Mouse (Mus musculus) heart, embryonic 12.5 days (tissue): ENCODE results near the gene S100a4. TPM values are rescaled to one million over a fixed set of nuclear protein-coding genes. Genes with fewer than 3 reads are reported as not detected.

Experiments used
- ATAC-seq: fragments of 200-750 bp; cut with Nextera tagmentation; 2 replicates; pipeline ENCODE4 v1.8.0; 2017; ENCODE audit warnings: moderate TSS enrichment, moderate library complexity; ENCODE audit not compliant: insufficient number of reproducible peaks, low FRiP score
- H3K27ac ChIP-seq: fragments of 300-500 bp; sonication (generic); 2 replicates; pipeline ENCODE4 v1.5.1; 2016; ENCODE audit warnings: mild to moderate bottlenecking, moderate library complexity; ENCODE audit not compliant: poor library complexity, severe bottlenecking
- H3K27me3 ChIP-seq: fragments of 300-500 bp; sonication (generic); replicated peaks from 2 replicates; pipeline ENCODE4 v1.6.1; 2016; ENCODE audit warnings: mild to moderate bottlenecking, moderate library complexity
- H3K36me3 ChIP-seq: fragments of 300-500 bp; sonication (generic); 2 replicates; pipeline ENCODE4 v1.6.1; 2016; ENCODE audit warnings: mild to moderate bottlenecking, moderate library complexity
- H3K4me1 ChIP-seq: fragments of 300-500 bp; sonication (generic); replicated peaks from 2 replicates; pipeline ENCODE4 v1.6.1; 2016; ENCODE audit warnings: mild to moderate bottlenecking
- H3K4me2 ChIP-seq: fragments of 300-500 bp; sonication (generic); 2 replicates; pipeline ENCODE4 v1.6.1; 2016; ENCODE audit warnings: mild to moderate bottlenecking, moderate library complexity
- H3K4me3 ChIP-seq: fragments of 300-500 bp; sonication (generic); 2 replicates; pipeline ENCODE4 v1.5.1; 2016; ENCODE audit warnings: mild to moderate bottlenecking
- H3K9ac ChIP-seq: fragments of 300-500 bp; sonication (generic); 2 replicates; pipeline ENCODE4 v1.6.1; 2016; ENCODE audit warnings: mild to moderate bottlenecking, moderate library complexity
- H3K9me3 ChIP-seq: fragments of 300-500 bp; sonication (generic); replicated peaks from 2 replicates; pipeline ENCODE4 v1.6.1; 2016; ENCODE audit warnings: mild to moderate bottlenecking, moderate library complexity
- WGBS: fragments of 180-500 bp; shearing (Covaris S2); methylation state at CpG from one replicate; pipeline ENCODE4 v1.1.7; 2016; 5-methylcytosine and 5-hydroxymethylcytosine counted together
- polyA plus RNA-seq: library from polyadenylated mRNA; unstranded; fragments of >200 nt; fragmentation: Nextera tagmentation; extraction: Ambion mirVana; gene quantifications from 2 replicates; pipeline ENCODE4 v1.2.1, GENCODE M21; 2016

S100a4 gene
- polyA plus RNA-seq, 1 experiment from 2014 or later, result 2.1 TPM

DNA sequence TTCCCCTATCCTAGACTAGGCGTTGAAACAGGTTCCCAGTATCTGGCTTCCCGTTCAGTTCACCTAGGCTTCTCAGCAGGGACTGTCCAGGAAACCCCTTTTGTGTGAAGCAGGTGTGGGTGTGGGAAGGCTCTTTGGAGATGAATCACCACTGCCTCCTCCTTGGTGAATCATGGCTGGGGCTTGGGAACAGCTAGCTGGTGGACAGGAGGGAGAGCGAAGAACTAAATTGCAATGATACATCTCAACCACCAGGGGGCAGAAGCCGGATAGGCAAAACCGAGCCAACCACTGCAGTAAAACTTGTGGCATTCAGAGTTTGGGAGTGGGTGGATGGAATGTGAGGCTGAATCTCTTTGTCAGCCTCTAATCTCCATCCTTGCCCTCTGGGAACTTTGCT is 18.0 kb upstream of the S100a4 start:
- Histone ChIP-seq H3K9me3 (no peaks in the 10 kb centered on the region), H3K9ac (no peak overlapping the region), H3K27ac (no peak overlapping the region), H3K36me3 (no peaks in the 10 kb centered on the region), H3K27me3 (no peaks in the 10 kb centered on the region), H3K4me3 (no peak overlapping the region), H3K4me1 (peaks cover 26% of the 10 kb centered on the region), H3K4me2 (no peak overlapping the region)
- no peak for ATAC-seq
- WGBS, result 29% methylated on average over 5 of the region's 5 CpGs

GRCm38 (mm10) chr3:90586016-90586643 is 17.4 kb upstream of the S100a4 start:
- no peak overlapping the region for H3K4me3 ChIP-seq
- H3K9ac ChIP-seq, result no peak overlapping the region
- no peaks in the 10 kb centered on the region for H3K36me3 ChIP-seq
- no peaks in the 10 kb centered on the region for H3K27me3 ChIP-seq
- ATAC-seq, result no peak
- WGBS, result 81% methylated on average over 15 of the region's 15 CpGs
- H3K4me2 ChIP-seq, result no peak overlapping the region
- no peak overlapping the region for H3K27ac ChIP-seq
- H3K4me1 ChIP-seq, result peaks cover 26% of the 10 kb centered on the region
- H3K9me3 ChIP-seq, result no peaks in the 10 kb centered on the region

DNA sequence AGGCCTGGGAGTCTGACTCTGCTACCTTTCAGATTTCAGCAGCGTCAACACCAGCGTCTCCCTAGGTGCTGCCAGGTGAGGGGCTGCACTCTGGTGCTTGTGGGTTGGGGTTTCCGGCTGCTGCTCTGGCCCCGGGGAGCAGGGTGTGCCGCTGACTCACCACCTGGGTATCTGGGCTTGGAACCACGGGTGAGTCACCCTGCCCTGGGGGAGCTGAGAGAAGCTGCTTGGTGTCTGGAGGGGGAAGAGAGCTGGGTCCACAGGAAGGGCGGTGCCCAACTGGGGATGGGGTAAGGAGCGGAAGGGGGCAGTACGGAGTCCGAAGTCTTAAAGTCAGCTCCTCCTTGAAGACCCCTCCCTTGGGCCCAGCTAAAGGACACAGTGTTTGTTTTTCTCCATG is 16.7 kb upstream of the S100a4 start:
- H3K36me3 ChIP-seq, result no peaks in the 10 kb centered on the region
- ATAC-seq, result no peak
- peaks cover 26% of the 10 kb centered on the region for H3K4me1 ChIP-seq
- H3K9me3 ChIP-seq, result no peaks in the 10 kb centered on the region
- no peak overlapping the region for H3K4me3 ChIP-seq
- H3K9ac ChIP-seq, result no peak overlapping the region
- 41% methylated on average over 10 of the region's 10 CpGs for WGBS
- no peak overlapping the region; the same call in 1 of the 2 replicates for H3K27ac ChIP-seq
- H3K4me2 ChIP-seq, result no peak overlapping the region
- no peaks in the 10 kb centered on the region for H3K27me3 ChIP-seq

GRCm38 (mm10) chr3:90587361-90588101 is 16.0 kb upstream of the S100a4 start:
- H3K4me2 ChIP-seq, result no peak overlapping the region
- no peak overlapping the region for H3K27ac ChIP-seq
- H3K4me1 ChIP-seq, result peaks cover 26% of the 10 kb centered on the region
- no peaks in the 10 kb centered on the region for H3K9me3 ChIP-seq
- no peak for ATAC-seq
- H3K27me3 ChIP-seq, result no peaks in the 10 kb centered on the region
- no peak overlapping the region for H3K4me3 ChIP-seq
- H3K36me3 ChIP-seq, result no peaks in the 10 kb centered on the region
- 79% methylated on average over 14 of the region's 14 CpGs for WGBS
- no peak overlapping the region for H3K9ac ChIP-seq

- Histone ChIP-seq H3K36me3 (no peaks in the 10 kb centered on the region), H3K27me3 (no peaks in the 10 kb centered on the region), H3K27ac (no peak overlapping the region), H3K4me1 (peaks cover 15% of the 10 kb centered on the region), H3K9me3 (0 out of 2 replicates have a peak, but pooled peaks cover 8% of the 10 kb centered on the region), H3K4me2 (no peak overlapping the region), H3K9ac (no peak overlapping the region), H3K4me3 (no peak overlapping the region)
- no peak for ATAC-seq
- WGBS, result 64% methylated on average over 6 of the region's 6 CpGs
Measured at GRCm38 (mm10) chr3:90589390-90589789, 14.2 kb upstream of the S100a4 start.

- Histone ChIP-seq H3K4me2 (no peak within 1 kb of the TSS), H3K27ac (no peak within 1 kb of the TSS), H3K4me1 (peaks cover 14% of the 10 kb centered on the region), H3K9me3 (0 out of 2 replicates have a peak, but pooled peaks cover 8% of the 10 kb centered on the region), H3K36me3 (no peaks in the 10 kb centered on the region), H3K4me3 (no peak within 1 kb of the TSS), H3K27me3 (no peaks in the 10 kb centered on the region), H3K9ac (no peak within 1 kb of the TSS)
- no peak for ATAC-seq
- WGBS, result 76% methylated on average over 8 of the region's 8 CpGs
Measured at GRCm38 (mm10) chr3:90589947-90590346, 13.6 kb upstream of the S100a4 start, which contains the start of gene S100a2. Gene S100a2 (plus strand): TSS chr3:90590247.

DNA sequence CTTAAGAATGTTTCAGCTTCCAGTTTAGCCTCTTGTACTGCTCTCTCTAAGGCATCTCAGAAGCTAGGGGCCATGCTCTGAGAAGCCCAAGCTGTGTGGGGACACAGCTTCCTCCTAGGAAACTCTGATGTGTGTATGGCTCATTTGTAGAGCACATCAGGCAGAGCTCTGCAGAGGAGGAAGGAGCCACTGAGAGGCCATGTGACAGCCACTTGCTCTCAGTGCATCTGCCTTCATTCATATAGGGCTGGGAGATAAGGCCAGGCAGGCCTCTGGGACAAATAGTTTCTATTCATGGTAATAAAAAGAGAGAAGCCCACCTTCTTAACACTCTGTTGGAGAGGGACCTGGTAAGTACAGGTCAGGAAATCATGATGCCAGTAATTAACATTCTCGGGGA is 9.1 kb upstream of the S100a4 start:
- ATAC-seq, result no peak
- Histone ChIP-seq H3K36me3 (no peaks in the 10 kb centered on the region), H3K27ac (no peak overlapping the region), H3K4me3 (no peak overlapping the region), H3K27me3 (no peaks in the 10 kb centered on the region), H3K4me1 (0 out of 2 replicates have a peak, but pooled peaks cover 3% of the 10 kb centered on the region), H3K4me2 (no peak overlapping the region), H3K9me3 (peaks cover 8% of the 10 kb centered on the region; the same call in 1 of the 2 replicates), H3K9ac (no peak overlapping the region)
- 64% methylated on average over 1 of the region's 1 CpGs for WGBS

- Histone ChIP-seq H3K4me1 (peaks cover 3% of the 10 kb centered on the region; the same call in 1 of the 2 replicates), H3K27ac (no peak overlapping the region), H3K36me3 (no peaks in the 10 kb centered on the region), H3K9ac (no peak overlapping the region), H3K27me3 (no peaks in the 10 kb centered on the region), H3K4me2 (no peak overlapping the region), H3K9me3 (peaks cover 8% of the 10 kb centered on the region; the same call in 1 of the 2 replicates), H3K4me3 (no peak overlapping the region)
- 59% methylated on average over 5 of the region's 5 CpGs for WGBS
- no peak for ATAC-seq
Measured at GRCm38 (mm10) chr3:90595556-90595955, 8.0 kb upstream of the S100a4 start.

DNA sequence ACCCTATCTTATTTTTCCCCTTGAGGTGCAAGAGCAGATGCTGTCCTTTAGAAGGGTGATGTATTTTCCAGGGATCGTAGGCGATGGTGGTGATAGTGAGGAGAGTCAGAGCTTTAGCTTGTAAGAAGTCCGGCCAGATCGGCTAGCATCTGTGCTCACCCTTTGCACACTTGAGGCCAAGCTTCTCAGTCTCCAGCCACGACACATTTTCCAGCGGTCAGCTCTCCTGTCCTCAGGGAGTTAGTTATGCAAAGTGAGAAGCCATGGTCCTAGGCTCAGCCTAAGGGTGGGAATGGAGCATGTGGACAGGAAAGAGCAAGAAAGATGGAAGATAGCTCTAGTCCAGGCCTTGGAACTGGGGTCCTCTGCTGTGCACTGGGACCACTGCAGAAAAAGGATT is 6.8 kb upstream of the S100a4 start:
- WGBS, result 89% methylated on average over 6 of the region's 6 CpGs
- Histone ChIP-seq H3K4me3 (no peak overlapping the region), H3K9me3 (peaks cover 8% of the 10 kb centered on the region; the same call in 1 of the 2 replicates), H3K4me1 (peaks cover 9% of the 10 kb centered on the region; the same call in 1 of the 2 replicates), H3K9ac (no peak overlapping the region), H3K4me2 (no peak overlapping the region), H3K27me3 (no peaks in the 10 kb centered on the region), H3K27ac (no peak overlapping the region), H3K36me3 (no peaks in the 10 kb centered on the region)
- no peak for ATAC-seq

DNA sequence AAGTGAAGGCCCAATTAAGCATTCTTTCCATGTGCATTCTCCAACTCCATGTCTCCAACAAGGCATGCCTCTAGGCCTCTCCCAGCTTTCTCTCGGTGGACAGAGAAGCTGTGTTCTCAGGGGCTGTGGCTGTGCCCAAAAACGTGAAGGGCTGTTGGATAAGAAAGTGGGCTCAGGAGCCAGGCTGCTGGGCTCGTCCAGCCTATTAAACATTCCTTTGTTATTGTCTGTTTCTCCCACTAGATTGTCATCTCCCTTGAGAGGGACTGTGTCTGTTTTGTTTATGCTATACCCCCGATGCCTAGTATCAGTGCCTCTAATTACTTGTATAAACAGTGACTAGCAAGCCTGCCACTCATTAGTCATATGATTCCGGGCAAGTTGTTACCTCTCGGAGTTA is 5.8 kb upstream of the S100a4 start:
- no peak for ATAC-seq
- peaks cover 8% of the 10 kb centered on the region; the same call in 1 of the 2 replicates for H3K9me3 ChIP-seq
- no peak overlapping the region for H3K9ac ChIP-seq
- H3K27ac ChIP-seq, result no peak overlapping the region
- 36% methylated on average over 6 of the region's 6 CpGs for WGBS
- no peaks in the 10 kb centered on the region for H3K27me3 ChIP-seq
- peaks cover 10% of the 10 kb centered on the region; the same call in 1 of the 2 replicates for H3K4me1 ChIP-seq
- no peak overlapping the region for H3K4me2 ChIP-seq
- no peaks in the 10 kb centered on the region for H3K36me3 ChIP-seq
- no peak overlapping the region for H3K4me3 ChIP-seq

- no peak for ATAC-seq
- Histone ChIP-seq H3K4me2 (no peak overlapping the region), H3K36me3 (no peaks in the 10 kb centered on the region), H3K4me3 (no peak overlapping the region), H3K9me3 (peaks cover 5% of the 10 kb centered on the region; the same call in 1 of the 2 replicates), H3K4me1 (peaks cover 12% of the 10 kb centered on the region; the same call in 1 of the 2 replicates), H3K27ac (no peak overlapping the region), H3K27me3 (no peaks in the 10 kb centered on the region), H3K9ac (no peak overlapping the region)
- WGBS, result 77% methylated on average over 4 of the region's 4 CpGs
Measured at GRCm38 (mm10) chr3:90598212-90598611, 5.4 kb upstream of the S100a4 start.
